ENCODE assay signal across 1 mouse cellular context in the genomic region with DNA sequence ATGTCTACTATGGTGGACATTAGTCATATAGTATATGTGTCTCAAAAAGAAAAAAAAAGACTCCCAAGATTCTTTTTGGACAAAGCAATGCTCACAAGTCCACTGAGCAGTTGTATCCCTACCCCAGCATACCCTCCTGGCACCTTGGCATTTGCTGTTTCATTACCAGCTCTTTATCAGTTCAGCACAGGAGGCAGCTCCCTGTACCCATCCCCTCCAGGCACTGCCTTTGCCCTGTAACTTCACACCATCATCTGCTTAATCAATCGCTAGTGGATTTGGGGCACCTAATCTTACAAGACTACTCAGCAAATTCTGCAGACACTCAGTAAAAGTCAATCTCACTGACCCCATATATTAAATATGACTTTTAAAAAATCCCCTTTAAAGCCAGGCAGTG.
TF ChIP-seq lines count a peak whose summit lies in the region.

No protein-coding gene starts in this region.

TF ChIP-seq in MEL, 35 proteins besides CTCF, POLR2A, EP300 and RAD21 (continued from another document):
- TF ChIP-seq ETS1 (IDR thresholded peaks at IDR 0.05; ENCODE audit: low read depth, low read length) = peak; percentile 15; the same call in 1 of the 2 replicates
TF ChIP-seq in MEL: peak in this region for 3.
